Mouse (Mus musculus): ENCODE measurements around the gene Eri3. TPM values are rescaled to one million over a fixed set of nuclear protein-coding genes. Genes with fewer than 3 reads are reported as not detected.

Eri3 gene
- polyA plus RNA-seq, 1 experiment from 2014 or later: 102 TPM

GRCm38 (mm10) chr4:117606831-117607610 lies 56.9 kb downstream of the Eri3 start:
- Histone ChIP-seq H3K9me3 (replicated peaks; ENCODE audit: control insufficient read depth, low read length) (no peaks in the 10 kb centered on the region), H3K4me2 (no peak overlapping the region), H3K9ac (ENCODE audit: low read depth, low read length) (no peak overlapping the region), H3K4me1 (ENCODE audit: control insufficient read depth, insufficient read depth, low read length) (peaks cover 43% of the 10 kb centered on the region), H3K27me3 (ENCODE audit: control insufficient read depth, insufficient read depth, low read length) (no peaks in the 10 kb centered on the region), H3K36me3 (ENCODE audit: control insufficient read depth, insufficient read depth, low read length) (no peaks in the 10 kb centered on the region), H3K27ac (ENCODE audit: low read depth, low read length) (no peak overlapping the region), H3K4me3 (ENCODE audit: low read depth, low read length) (no peak overlapping the region)
- no peak for ATAC-seq (replicated peaks; ENCODE audit: insufficient number of reproducible peaks, low FRiP score, low TSS enrichment)
- WGBS (ENCODE audit: insufficient replicate concordance): 78% methylated on average over 5 of the region's 5 CpGs

GRCm38 (mm10) chr4:117608265-117608664 lies 58.1 kb downstream of the Eri3 start:
- Histone ChIP-seq H3K4me3 (ENCODE audit: low read depth, low read length) (no peak overlapping the region), H3K36me3 (ENCODE audit: control insufficient read depth, insufficient read depth, low read length) (peaks cover 2% of the 10 kb centered on the region; the same call in 1 of the 2 replicates), H3K4me2 (no peak overlapping the region), H3K9ac (ENCODE audit: low read depth, low read length) (no peak overlapping the region), H3K27me3 (ENCODE audit: control insufficient read depth, insufficient read depth, low read length) (no peaks in the 10 kb centered on the region), H3K4me1 (ENCODE audit: control insufficient read depth, insufficient read depth, low read length) (peaks cover 45% of the 10 kb centered on the region), H3K9me3 (replicated peaks; ENCODE audit: control insufficient read depth, low read length) (no peaks in the 10 kb centered on the region), H3K27ac (ENCODE audit: low read depth, low read length) (no peak overlapping the region)
- no peak for ATAC-seq (replicated peaks; ENCODE audit: insufficient number of reproducible peaks, low FRiP score, low TSS enrichment)
- WGBS (ENCODE audit: insufficient replicate concordance): 73% methylated on average over 9 of the region's 9 CpGs

GRCm38 (mm10) chr4:117609371-117610039 lies 59.3 kb downstream of the Eri3 start:
- WGBS (ENCODE audit: insufficient replicate concordance): 22% methylated on average over 7 of the region's 7 CpGs
- H3K9me3 ChIP-seq (replicated peaks; ENCODE audit: control insufficient read depth, low read length): no peaks in the 10 kb centered on the region
- H3K9ac ChIP-seq (ENCODE audit: low read depth, low read length): no peak overlapping the region
- H3K4me1 ChIP-seq (ENCODE audit: control insufficient read depth, insufficient read depth, low read length): peaks cover 45% of the 10 kb centered on the region
- no peaks in the 10 kb centered on the region for H3K27me3 ChIP-seq (ENCODE audit: control insufficient read depth, insufficient read depth, low read length)
- peaks cover 2% of the 10 kb centered on the region; the same call in 1 of the 2 replicates for H3K36me3 ChIP-seq (ENCODE audit: control insufficient read depth, insufficient read depth, low read length)
- H3K4me2 ChIP-seq: peak overlapping the region; percentile 15; the same call in 1 of the 2 replicates
- no peak overlapping the region for H3K4me3 ChIP-seq (ENCODE audit: low read depth, low read length)
- H3K27ac ChIP-seq (ENCODE audit: low read depth, low read length): peak overlapping the region; percentile 68
- ATAC-seq (replicated peaks; ENCODE audit: insufficient number of reproducible peaks, low FRiP score, low TSS enrichment): peak; percentile 64

DNA sequence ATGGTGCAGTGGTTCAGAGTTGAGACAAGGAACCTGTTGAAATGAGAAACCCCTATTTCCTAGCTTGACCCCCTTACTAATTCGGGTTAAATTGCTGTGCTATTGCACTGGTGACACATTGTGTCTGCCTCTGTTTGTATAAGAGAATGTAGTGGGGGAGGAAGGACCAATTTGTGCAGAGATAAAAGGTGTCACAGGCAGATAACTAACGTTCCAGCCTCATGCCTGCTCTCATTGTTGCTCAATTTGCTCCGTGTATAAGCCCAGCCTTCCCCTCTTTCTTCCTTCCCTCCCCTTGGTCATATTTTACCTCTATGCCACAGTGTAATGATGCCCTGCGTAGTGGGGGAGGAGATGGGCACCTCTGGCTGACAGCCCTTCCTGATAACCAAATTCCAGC lies 61.2 kb downstream of the Eri3 start:
- no peak overlapping the region for H3K9ac ChIP-seq (ENCODE audit: low read depth, low read length)
- ATAC-seq (replicated peaks; ENCODE audit: insufficient number of reproducible peaks, low FRiP score, low TSS enrichment): no peak
- H3K4me3 ChIP-seq (ENCODE audit: low read depth, low read length): no peak overlapping the region
- peaks cover 31% of the 10 kb centered on the region for H3K4me1 ChIP-seq (ENCODE audit: control insufficient read depth, insufficient read depth, low read length)
- H3K4me2 ChIP-seq: no peak overlapping the region
- no peaks in the 10 kb centered on the region for H3K27me3 ChIP-seq (ENCODE audit: control insufficient read depth, insufficient read depth, low read length)
- H3K9me3 ChIP-seq (replicated peaks; ENCODE audit: control insufficient read depth, low read length): no peaks in the 10 kb centered on the region
- H3K36me3 ChIP-seq (ENCODE audit: control insufficient read depth, insufficient read depth, low read length): peaks cover 7% of the 10 kb centered on the region; the same call in 1 of the 2 replicates
- 7% methylated on average over 4 of the region's 4 CpGs for WGBS (ENCODE audit: insufficient replicate concordance)
- H3K27ac ChIP-seq (ENCODE audit: low read depth, low read length): no peak overlapping the region

GRCm38 (mm10) chr4:117611814-117612213 lies 61.6 kb downstream of the Eri3 start:
- Histone ChIP-seq H3K9ac (ENCODE audit: low read depth, low read length) (no peak overlapping the region), H3K9me3 (replicated peaks; ENCODE audit: control insufficient read depth, low read length) (no peaks in the 10 kb centered on the region), H3K27me3 (ENCODE audit: control insufficient read depth, insufficient read depth, low read length) (no peaks in the 10 kb centered on the region), H3K4me1 (ENCODE audit: control insufficient read depth, insufficient read depth, low read length) (peaks cover 30% of the 10 kb centered on the region), H3K27ac (ENCODE audit: low read depth, low read length) (no peak overlapping the region), H3K36me3 (ENCODE audit: control insufficient read depth, insufficient read depth, low read length) (peaks cover 7% of the 10 kb centered on the region; the same call in 1 of the 2 replicates), H3K4me2 (no peak overlapping the region), H3K4me3 (ENCODE audit: low read depth, low read length) (no peak overlapping the region)
- no peak for ATAC-seq (replicated peaks; ENCODE audit: insufficient number of reproducible peaks, low FRiP score, low TSS enrichment)
- WGBS (ENCODE audit: insufficient replicate concordance): 17% methylated on average over 2 of the region's 2 CpGs

DNA sequence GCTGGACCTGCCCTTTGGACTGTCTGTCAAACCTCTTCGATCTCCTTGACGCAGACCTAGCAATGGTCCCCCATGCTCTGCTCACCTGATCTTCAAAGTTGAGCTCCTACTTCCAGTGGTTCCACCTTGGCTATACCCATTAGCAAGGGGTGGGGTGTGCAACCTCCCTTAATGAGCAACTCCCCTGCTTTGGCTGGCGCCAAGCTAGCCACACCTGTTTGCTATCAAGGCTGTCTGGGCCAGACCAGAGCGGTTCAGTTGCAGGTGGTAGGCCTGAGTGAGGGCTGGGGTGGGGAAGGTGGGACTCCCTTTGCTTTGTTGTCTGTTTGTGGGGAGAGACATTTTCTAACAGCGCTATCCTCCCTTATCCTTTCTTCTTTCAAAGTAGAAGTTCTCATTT lies 62.5 kb downstream of the Eri3 start:
- Histone ChIP-seq H3K9ac (ENCODE audit: low read depth, low read length) (no peak overlapping the region), H3K36me3 (ENCODE audit: control insufficient read depth, insufficient read depth, low read length) (peaks cover 7% of the 10 kb centered on the region; the same call in 1 of the 2 replicates), H3K4me1 (ENCODE audit: control insufficient read depth, insufficient read depth, low read length) (peaks cover 30% of the 10 kb centered on the region), H3K27ac (ENCODE audit: low read depth, low read length) (no peak overlapping the region), H3K27me3 (ENCODE audit: control insufficient read depth, insufficient read depth, low read length) (no peaks in the 10 kb centered on the region), H3K4me2 (no peak overlapping the region), H3K4me3 (ENCODE audit: low read depth, low read length) (no peak overlapping the region), H3K9me3 (replicated peaks; ENCODE audit: control insufficient read depth, low read length) (no peaks in the 10 kb centered on the region)
- 93% methylated on average over 5 of the region's 5 CpGs for WGBS (ENCODE audit: insufficient replicate concordance)
- no peak for ATAC-seq (replicated peaks; ENCODE audit: insufficient number of reproducible peaks, low FRiP score, low TSS enrichment)

DNA sequence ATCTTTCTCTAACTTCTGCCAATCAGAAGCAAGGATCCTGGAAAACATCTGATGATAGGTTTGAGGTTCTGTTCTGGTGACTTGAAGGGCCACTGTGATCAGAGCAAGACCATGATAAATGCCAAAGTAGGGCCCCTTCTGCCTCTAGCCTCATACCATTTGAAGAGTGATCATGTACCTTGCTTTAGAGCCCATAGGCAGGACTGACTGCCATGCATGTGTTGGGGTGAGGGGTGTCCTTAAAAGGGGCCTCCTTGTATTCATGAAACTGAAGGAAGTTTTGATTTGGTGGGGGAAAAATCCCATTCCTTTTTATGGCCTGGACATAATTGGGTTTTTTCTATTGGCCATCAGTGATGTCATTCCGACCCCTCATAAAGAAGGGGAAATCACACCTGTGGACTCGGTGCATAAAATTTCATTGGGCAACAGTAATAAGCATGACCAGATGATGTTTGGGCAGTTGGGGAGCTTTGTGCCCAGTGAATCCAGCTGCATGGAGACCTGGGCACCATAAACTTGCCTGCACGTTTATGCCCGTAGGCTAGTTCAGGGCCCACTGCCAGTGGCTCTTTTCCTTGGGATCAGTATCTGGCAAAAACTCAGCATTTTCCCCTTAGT lies 63.1 kb downstream of the Eri3 start:
- H3K27ac ChIP-seq (ENCODE audit: low read depth, low read length): no peak overlapping the region
- H3K4me1 ChIP-seq (ENCODE audit: control insufficient read depth, insufficient read depth, low read length): peaks cover 28% of the 10 kb centered on the region
- H3K27me3 ChIP-seq (ENCODE audit: control insufficient read depth, insufficient read depth, low read length): no peaks in the 10 kb centered on the region
- H3K9ac ChIP-seq (ENCODE audit: low read depth, low read length): no peak overlapping the region
- peaks cover 7% of the 10 kb centered on the region; the same call in 1 of the 2 replicates for H3K36me3 ChIP-seq (ENCODE audit: control insufficient read depth, insufficient read depth, low read length)
- 89% methylated on average over 4 of the region's 4 CpGs for WGBS (ENCODE audit: insufficient replicate concordance)
- H3K4me3 ChIP-seq (ENCODE audit: low read depth, low read length): no peak overlapping the region
- ATAC-seq (replicated peaks; ENCODE audit: insufficient number of reproducible peaks, low FRiP score, low TSS enrichment): no peak
- no peak overlapping the region for H3K4me2 ChIP-seq
- no peaks in the 10 kb centered on the region for H3K9me3 ChIP-seq (replicated peaks; ENCODE audit: control insufficient read depth, low read length)

DNA sequence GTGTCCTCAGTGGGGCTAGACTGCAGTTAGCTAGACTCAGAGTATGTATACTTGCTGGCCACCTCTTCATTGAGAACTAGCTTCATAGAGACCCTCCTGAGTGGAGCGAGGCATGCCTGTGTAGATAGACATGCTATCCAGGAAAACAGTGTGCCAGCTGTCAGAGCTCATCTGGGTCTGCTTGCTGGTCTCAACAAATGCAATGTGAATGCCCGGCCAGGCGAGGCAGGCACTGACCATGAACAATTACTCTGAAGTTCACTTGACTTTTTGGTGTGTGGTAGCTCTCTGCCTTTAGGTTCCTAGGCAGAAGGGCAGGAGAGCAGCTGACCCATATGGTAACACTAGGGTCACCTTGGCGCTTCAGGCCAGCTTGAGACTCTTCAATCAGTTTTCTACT lies 66.4 kb downstream of the Eri3 start:
- Histone ChIP-seq H3K4me2 (no peak overlapping the region), H3K9me3 (replicated peaks; ENCODE audit: control insufficient read depth, low read length) (no peaks in the 10 kb centered on the region), H3K36me3 (ENCODE audit: control insufficient read depth, insufficient read depth, low read length) (peaks cover 7% of the 10 kb centered on the region; the same call in 1 of the 2 replicates), H3K27ac (ENCODE audit: low read depth, low read length) (no peak overlapping the region), H3K4me1 (ENCODE audit: control insufficient read depth, insufficient read depth, low read length) (peaks cover 5% of the 10 kb centered on the region), H3K9ac (ENCODE audit: low read depth, low read length) (no peak overlapping the region), H3K4me3 (ENCODE audit: low read depth, low read length) (no peak overlapping the region), H3K27me3 (ENCODE audit: control insufficient read depth, insufficient read depth, low read length) (no peaks in the 10 kb centered on the region)
- ATAC-seq (replicated peaks; ENCODE audit: insufficient number of reproducible peaks, low FRiP score, low TSS enrichment): no peak
- WGBS (ENCODE audit: insufficient replicate concordance): 84% methylated on average over 4 of the region's 4 CpGs

All from heart, embryonic 11.5 days (tissue).